Mouse (Mus musculus): ENCODE measurements around the gene Btk.
A peak's percentile ranks its signal among the peaks of the same experiment; 100 is the strongest.
"Not testable (repeated sequence)": the region's sequence is repeated elsewhere in the genome, so short reads cannot be mapped to it uniquely, and the experiment has no call there.

The Btk gene

GRCm38 (mm10) chrX:134580528-134581305 lies 2.7 kb downstream of the Btk start:
- no peak for DNase-seq

GRCm38 (mm10) chrX:134577896-134578295 lies 5.5 kb downstream of the Btk start:
- no peak for DNase-seq

DNA sequence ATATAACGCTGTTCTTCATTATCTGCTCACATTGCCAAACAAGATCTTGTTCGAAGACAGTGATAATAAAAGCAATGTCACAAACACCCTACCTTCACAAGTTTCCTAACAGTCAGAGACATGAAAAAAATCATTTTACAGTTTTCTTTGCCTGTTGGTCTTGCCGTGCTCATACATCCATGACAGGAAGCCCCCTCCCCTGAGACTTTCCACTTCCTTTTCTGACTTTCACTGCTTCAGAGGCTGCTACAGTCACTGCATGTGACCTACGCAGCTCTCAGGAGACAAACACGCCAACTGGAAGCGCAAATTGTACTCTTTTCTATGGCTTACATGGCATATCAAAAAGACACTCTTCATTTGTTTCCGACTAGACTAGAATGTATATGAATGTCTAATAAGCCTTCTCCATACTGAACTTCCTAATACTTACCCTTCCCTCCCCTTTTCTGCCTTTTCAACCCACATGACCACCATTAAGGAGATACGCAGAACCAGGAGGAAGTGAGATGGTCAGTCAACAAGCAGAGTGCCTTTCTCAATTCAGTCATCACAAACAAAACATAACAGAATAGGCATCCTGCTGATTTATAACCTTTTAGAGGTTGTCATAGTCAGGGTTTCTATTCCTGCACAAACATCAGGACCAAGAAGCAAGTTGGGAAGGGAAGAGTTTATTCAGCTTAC lies 16.7 kb downstream of the Btk start:
- DNase-seq: peak; percentile 32

DNA sequence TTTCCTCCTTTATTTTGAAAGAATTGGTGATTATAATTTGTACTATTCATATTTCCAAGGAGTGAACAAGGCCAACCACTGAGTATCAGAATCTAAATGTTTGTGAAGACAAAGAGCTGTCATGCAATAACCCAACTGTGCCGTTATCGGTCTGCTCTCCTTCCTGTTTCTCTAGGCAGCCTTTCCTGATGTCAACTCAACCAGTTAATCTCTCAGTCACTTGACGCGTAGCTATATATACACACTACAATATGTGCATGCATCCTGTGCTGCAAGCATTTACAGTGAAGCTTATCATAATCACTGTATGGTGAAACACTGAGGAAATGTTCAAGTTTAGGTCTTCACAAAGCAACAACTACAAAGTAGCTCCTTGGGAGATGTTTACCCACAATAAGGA lies 19.0 kb downstream of the Btk start:
- no peak for DNase-seq

DNA sequence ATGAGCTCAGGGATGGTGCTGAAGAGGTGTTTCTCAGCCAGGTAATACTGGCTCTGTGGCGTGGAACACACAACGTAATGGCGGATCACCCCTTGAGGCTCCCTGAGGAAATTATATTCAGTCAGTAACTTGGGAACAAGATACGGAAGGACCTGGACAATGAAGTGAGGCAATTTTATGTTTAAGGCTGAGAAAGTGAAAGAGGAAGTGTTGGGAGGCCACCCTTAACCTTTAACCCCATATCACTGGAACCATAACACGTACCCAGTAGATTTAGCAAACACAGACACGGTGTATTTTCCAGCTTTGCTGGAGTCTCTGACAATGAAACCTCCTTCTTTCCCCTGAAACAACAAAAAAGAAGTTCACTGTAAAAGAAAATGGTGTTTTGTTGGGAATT lies 28.9 kb downstream of the Btk start:
- peak; percentile 15 for DNase-seq

GRCm38 (mm10) chrX:134553326-134553725 lies 30.0 kb downstream of the Btk start:
- DNase-seq: no peak

DNA sequence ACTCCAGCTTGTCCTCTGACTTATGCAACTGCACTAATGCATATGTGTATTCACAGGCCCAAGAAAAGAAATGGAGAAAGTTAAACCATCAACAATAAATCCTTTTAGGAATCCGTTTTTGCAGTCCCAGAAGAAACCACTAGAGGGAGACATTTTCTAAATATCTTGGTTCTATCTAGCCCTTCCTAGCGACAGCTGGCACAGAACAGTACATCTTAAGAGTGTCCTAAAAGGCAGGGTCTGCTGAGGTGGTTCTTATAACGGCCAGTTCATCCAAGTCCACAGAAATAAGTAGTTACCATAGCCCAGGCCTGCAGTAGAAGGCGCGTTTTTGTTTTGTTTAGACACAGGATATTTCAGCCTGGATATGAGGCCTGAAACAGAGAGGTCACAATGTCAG lies 32.5 kb downstream of the Btk start:
- DNase-seq: peak; percentile 76

DNA sequence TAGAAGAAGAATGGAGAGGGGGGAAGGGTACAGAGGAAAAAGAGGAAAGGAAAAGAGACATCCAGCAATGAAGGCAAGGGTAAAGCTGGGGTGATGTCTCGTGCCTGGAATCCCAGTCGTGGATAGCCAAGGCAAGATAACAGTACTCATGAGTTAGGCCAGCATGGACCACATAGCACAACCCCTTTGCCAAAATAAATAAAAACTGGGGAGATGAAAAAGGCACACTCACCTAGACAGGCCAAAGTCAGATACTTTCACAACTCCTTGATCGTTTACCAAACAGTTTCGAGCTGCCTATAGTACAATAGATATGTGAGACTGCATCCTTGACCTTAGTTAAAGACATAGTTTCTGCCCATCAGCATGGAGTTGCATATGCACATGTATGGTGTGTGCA lies 36.0 kb downstream of the Btk start:
- DNase-seq: no peak

DNA sequence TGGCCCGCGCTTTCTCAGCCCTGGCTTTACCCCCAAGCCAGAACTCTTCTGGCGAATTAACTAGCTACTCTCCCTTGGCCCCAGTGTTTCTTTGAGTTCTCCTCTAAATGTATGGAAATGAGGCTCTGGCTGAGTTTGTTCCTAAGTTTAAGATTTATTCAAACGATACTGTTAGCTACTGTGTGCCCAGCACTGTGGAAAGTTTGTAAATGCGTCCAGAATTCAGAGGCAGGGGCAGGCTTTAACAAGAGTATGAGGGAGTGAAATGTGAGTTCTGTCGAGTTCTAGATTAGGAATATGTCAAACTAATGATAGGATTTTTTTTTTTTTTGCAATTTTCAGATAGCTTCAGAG lies 41.4 kb downstream of the Btk start:
- no peak for DNase-seq

DNA sequence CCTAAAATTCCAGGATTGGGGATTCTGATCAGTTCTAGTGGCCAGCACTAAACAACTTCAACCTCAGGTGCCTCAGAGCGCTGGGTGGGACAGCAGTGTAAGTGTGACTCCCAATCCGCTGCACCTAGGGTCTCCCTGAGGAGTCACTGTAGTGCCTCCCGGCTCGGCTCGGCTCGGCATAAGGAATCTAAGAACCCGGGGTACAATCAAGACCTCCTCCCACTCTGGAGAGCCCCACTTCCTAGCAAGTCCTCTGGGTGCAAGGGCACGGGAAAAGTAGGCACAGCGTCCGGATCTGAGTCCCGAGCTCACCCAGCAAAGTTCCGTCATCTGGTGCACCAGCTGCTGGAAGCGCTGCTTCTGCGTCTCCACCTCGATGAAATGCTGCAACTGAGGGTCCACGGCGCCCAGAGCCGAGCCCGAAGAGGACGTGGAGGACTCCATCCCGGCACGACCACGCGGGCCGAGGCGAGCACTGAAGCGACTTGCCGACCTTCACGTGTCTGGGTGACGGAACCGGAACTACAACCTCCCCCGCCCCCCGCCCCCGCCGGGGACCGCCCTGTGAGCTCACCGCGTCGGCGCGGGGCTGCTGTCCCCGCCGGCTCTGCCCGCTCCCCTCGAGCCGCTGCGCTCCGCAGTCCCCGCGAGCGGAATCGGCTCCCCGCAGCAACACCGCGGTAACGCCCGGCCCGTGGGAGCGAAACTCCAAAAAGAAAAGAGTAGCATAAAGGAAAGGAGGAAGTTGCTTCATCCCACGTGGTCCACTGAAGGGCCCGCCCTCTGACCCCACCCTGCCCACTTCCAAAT lies 42.0 kb downstream of the Btk start, which contains the start of gene Timm8a1:
Timm8a1 (minus strand) TSS at position 721 of the 810 bp plus-strand sequence.
- peak; percentile 49 for DNase-seq

- DNase-seq: peak; percentile 7
These were observed 42.8 kb downstream of the Btk start for GRCm38 (mm10) chrX:134540414-134541135.

GRCm38 (mm10) chrX:134539795-134540194 lies 43.6 kb downstream of the Btk start:
- not testable (repeated sequence) for DNase-seq

GRCm38 (mm10) chrX:134533346-134533745 lies 50.0 kb downstream of the Btk start:
- no peak for DNase-seq

DNA sequence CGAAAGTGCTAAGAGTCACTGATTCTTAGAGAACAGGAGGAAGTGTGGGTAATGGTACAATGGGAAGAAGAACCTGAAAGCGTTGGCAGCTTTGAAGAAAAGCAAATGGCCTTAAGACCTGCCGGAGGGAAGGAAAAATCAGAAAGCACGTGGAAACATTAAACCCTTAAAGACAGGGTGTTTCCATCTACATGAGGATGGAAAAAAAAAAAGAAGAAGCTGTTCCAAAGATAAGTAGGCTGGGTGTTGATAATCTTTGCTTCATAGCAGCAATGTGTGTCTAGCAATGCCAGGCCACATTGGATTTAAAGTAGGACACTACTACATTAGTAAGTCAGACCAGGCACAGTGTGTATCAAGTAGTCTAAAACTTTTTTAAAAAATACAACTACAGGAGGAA lies 58.1 kb downstream of the Btk start:
- no peak for DNase-seq

DNA sequence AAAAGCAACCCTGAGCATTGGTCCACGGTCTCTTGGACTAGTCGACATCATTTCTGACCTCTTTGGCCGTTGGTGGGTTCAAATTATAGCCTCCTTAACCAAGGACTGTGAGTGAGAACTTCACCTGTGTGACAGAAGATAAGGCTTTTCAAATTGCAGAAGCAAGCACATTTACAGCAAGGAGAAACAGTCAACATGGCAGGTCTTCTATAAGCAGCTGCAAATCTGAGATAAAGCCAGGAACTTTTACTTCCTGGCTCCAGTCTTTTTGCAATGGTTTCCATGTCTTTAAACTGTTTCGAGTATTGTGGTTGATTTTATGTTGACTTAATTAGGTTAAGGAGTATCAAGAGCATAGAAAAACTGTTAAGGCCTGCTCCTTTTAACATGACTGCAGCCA lies 59.6 kb downstream of the Btk start:
- no peak for DNase-seq

DNA sequence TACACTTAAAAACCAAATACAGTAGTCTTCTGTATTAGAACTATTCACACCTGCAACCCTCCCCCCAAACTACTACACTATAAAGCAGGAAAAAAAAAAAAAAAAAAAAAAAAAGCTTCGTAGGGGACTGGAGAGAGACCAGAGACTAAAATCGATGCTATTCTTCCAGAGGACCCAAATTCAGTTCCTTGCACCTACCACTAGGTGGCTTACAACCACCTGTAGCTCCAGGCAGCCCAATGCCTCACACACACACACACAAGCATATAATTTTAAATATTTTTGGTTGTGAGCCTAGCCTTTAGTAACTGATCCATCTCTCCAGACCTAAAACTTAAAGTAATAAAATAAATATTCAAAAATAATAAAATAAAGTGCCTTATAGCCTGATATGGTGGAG lies 73.9 kb downstream of the Btk start:
- no peak for DNase-seq

GRCm38 (mm10) chrX:134507977-134508376 lies 75.4 kb downstream of the Btk start:
- DNase-seq: no peak

GRCm38 (mm10) chrX:134500651-134501050 lies 82.7 kb downstream of the Btk start:
- no peak for DNase-seq

Data from lung, postnatal 36 days (tissue).